Mouse (Mus musculus): ENCODE results near the gene Map1b. TPM values are rescaled to one million over a fixed set of nuclear protein-coding genes. Genes with fewer than 3 reads are reported as not detected.
A peak's percentile ranks its signal among the peaks of the same experiment; 100 is the strongest.

The Map1b gene
- total and polyA plus RNA-seq, 2 experiments from 2014 or later = 34.1 to 43.6 TPM

- Histone ChIP-seq H3K36me3 (replicated peaks; ENCODE audit: control insufficient read depth, insufficient read depth, low read length) (no peaks in the 10 kb centered on the region), H3K9ac (replicated peaks; ENCODE audit: low read depth, low read length) (no peak overlapping the region), H3K27me3 (ENCODE audit: control insufficient read depth, insufficient read depth, low read length) (no peaks in the 10 kb centered on the region), H3K9me3 (replicated peaks; ENCODE audit: control insufficient read depth, low read length) (no peaks in the 10 kb centered on the region), H3K4me1 (ENCODE audit: control insufficient read depth, insufficient read depth) (no peaks in the 10 kb centered on the region), H3K4me3 (ENCODE audit: low read depth, low read length) (no peak overlapping the region), H3K27ac (ENCODE audit: low read depth) (no peak overlapping the region), H3K4me2 (ENCODE audit: low read depth, low read length) (no peak overlapping the region)
- TF ChIP-seq CTCF (IDR thresholded peaks at IDR 0.05; ENCODE audit: low read depth) = no peak
- no peak for TF ChIP-seq EP300 (IDR thresholded peaks at IDR 0.05; ENCODE audit: low read depth)
- no peak for DNase-seq (ENCODE audit: low spot score)
- no peak for ATAC-seq (ENCODE audit: insufficient read depth, low read depth)
Measured at GRCm38 (mm10) chr13:99527936-99528335, 11.6 kb upstream of the Map1b start.

GRCm38 (mm10) chr13:99525491-99525890, 9.2 kb upstream of the Map1b start:
- H3K36me3 ChIP-seq (replicated peaks; ENCODE audit: control insufficient read depth, insufficient read depth, low read length) = no peaks in the 10 kb centered on the region
- H3K27me3 ChIP-seq (ENCODE audit: control insufficient read depth, insufficient read depth, low read length) = no peaks in the 10 kb centered on the region
- 61% methylated on average over 8 of the region's 8 CpGs for WGBS
- H3K4me2 ChIP-seq (ENCODE audit: low read depth, low read length) = no peak overlapping the region
- no peak overlapping the region for H3K4me3 ChIP-seq (ENCODE audit: low read depth, low read length)
- DNase-seq (ENCODE audit: low spot score) = no peak
- TF ChIP-seq CTCF (IDR thresholded peaks at IDR 0.05; ENCODE audit: low read depth) = no peak
- TF ChIP-seq EP300 (IDR thresholded peaks at IDR 0.05; ENCODE audit: low read depth) = no peak
- ATAC-seq (ENCODE audit: insufficient read depth, low read depth) = no peak
- no peaks in the 10 kb centered on the region for H3K9me3 ChIP-seq (replicated peaks; ENCODE audit: control insufficient read depth, low read length)
- H3K27ac ChIP-seq (ENCODE audit: low read depth) = no peak overlapping the region
- no peak overlapping the region for H3K9ac ChIP-seq (replicated peaks; ENCODE audit: low read depth, low read length)
- H3K4me1 ChIP-seq (ENCODE audit: control insufficient read depth, insufficient read depth) = no peaks in the 10 kb centered on the region

- ATAC-seq (ENCODE audit: insufficient read depth, low read depth) (no peak), DNase-seq (ENCODE audit: low spot score) (no peak)
- Histone ChIP-seq H3K27me3 (ENCODE audit: control insufficient read depth, insufficient read depth, low read length) (no peaks in the 10 kb centered on the region), H3K4me1 (ENCODE audit: control insufficient read depth, insufficient read depth) (peaks cover 14% of the 10 kb centered on the region), H3K36me3 (replicated peaks; ENCODE audit: control insufficient read depth, insufficient read depth, low read length) (no peaks in the 10 kb centered on the region), H3K9me3 (replicated peaks; ENCODE audit: control insufficient read depth, low read length) (no peaks in the 10 kb centered on the region), H3K27ac (ENCODE audit: low read depth) (no peak overlapping the region), H3K4me3 (ENCODE audit: low read depth, low read length) (no peak overlapping the region), H3K9ac (replicated peaks; ENCODE audit: low read depth, low read length) (no peak overlapping the region), H3K4me2 (ENCODE audit: low read depth, low read length) (no peak overlapping the region)
- 88% methylated on average over 5 of the region's 5 CpGs for WGBS
- TF ChIP-seq CTCF (IDR thresholded peaks at IDR 0.05; ENCODE audit: low read depth) = no peak
- no peak for TF ChIP-seq EP300 (IDR thresholded peaks at IDR 0.05; ENCODE audit: low read depth)
Measured at GRCm38 (mm10) chr13:99517836-99518235, 1.5 kb upstream of the Map1b start.

GRCm38 (mm10) chr13:99515736-99516447, 448 bp downstream of the Map1b start:
- no peaks in the 10 kb centered on the region for H3K36me3 ChIP-seq (replicated peaks; ENCODE audit: control insufficient read depth, insufficient read depth, low read length)
- H3K9me3 ChIP-seq (replicated peaks; ENCODE audit: control insufficient read depth, low read length) = no peaks in the 10 kb centered on the region
- H3K4me3 ChIP-seq (ENCODE audit: low read depth, low read length) = peak overlapping the region; percentile 89
- H3K27me3 ChIP-seq (ENCODE audit: control insufficient read depth, insufficient read depth, low read length) = no peaks in the 10 kb centered on the region
- WGBS = under 1% methylated on average over 42 of the region's 44 CpGs
- H3K9ac ChIP-seq (replicated peaks; ENCODE audit: low read depth, low read length) = peak overlapping the region; percentile 71
- DNase-seq (ENCODE audit: low spot score) (peak; percentile 19), ATAC-seq (ENCODE audit: insufficient read depth, low read depth) (no peak)
- H3K4me1 ChIP-seq (ENCODE audit: control insufficient read depth, insufficient read depth) = peaks cover 17% of the 10 kb centered on the region
- H3K4me2 ChIP-seq (ENCODE audit: low read depth, low read length) = peak overlapping the region; percentile 87
- H3K27ac ChIP-seq (ENCODE audit: low read depth) = peak overlapping the region; percentile 76
- TF ChIP-seq EP300 (IDR thresholded peaks at IDR 0.05; ENCODE audit: low read depth) = no peak
- TF ChIP-seq CTCF (IDR thresholded peaks at IDR 0.05; ENCODE audit: low read depth) = no peak

- TF ChIP-seq CTCF (IDR thresholded peaks at IDR 0.05; ENCODE audit: low read depth) (peak; percentile 20), EP300 (IDR thresholded peaks at IDR 0.05; ENCODE audit: low read depth) (no peak)
- H3K27ac ChIP-seq (ENCODE audit: low read depth) = peak overlapping the region; percentile 76
- no peaks in the 10 kb centered on the region for H3K36me3 ChIP-seq (replicated peaks; ENCODE audit: control insufficient read depth, insufficient read depth, low read length)
- peak overlapping the region; percentile 87 for H3K4me2 ChIP-seq (ENCODE audit: low read depth, low read length)
- no peaks in the 10 kb centered on the region for H3K27me3 ChIP-seq (ENCODE audit: control insufficient read depth, insufficient read depth, low read length)
- H3K9ac ChIP-seq (replicated peaks; ENCODE audit: low read depth, low read length) = peak overlapping the region; percentile 71
- H3K4me1 ChIP-seq (ENCODE audit: control insufficient read depth, insufficient read depth) = peaks cover 17% of the 10 kb centered on the region
- H3K9me3 ChIP-seq (replicated peaks; ENCODE audit: control insufficient read depth, low read length) = no peaks in the 10 kb centered on the region
- H3K4me3 ChIP-seq (ENCODE audit: low read depth, low read length) = peak overlapping the region; percentile 89
- ATAC-seq (ENCODE audit: insufficient read depth, low read depth) (peak; percentile 89), DNase-seq (ENCODE audit: low spot score) (peak; percentile 93)
- WGBS = 1% methylated on average over 44 of the region's 48 CpGs
Measured at GRCm38 (mm10) chr13:99514917-99515591, 1.3 kb downstream of the Map1b start.
